Mouse (Mus musculus): ENCODE measurements around the gene Angptl4. TPM values are rescaled to one million over a fixed set of nuclear protein-coding genes. Genes with fewer than 3 reads are reported as not detected.

The Angptl4 gene
- total RNA-seq, 2 experiments from 2014 or later, result 29.1 to 35.0 TPM

DNA sequence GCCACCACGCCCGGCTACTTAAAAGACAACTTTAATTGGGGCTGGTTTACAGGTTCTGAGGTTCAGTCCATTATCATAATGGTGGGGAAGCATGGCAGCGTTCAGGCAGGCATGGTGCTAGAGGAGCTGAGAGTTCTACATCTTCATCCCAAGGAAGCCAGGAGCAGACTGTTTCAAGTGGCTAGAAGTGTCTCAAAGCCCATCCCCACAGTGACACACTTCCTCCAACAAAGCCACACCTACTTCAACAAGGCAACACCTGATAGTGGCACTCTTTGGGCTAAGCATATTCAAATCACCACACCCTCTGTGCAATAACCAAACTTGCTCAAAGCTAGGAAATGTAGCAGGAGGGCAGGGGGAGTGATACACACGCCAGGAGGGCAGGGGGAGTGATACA lies 22.6 kb upstream of the Angptl4 start:
- DNase-seq, result no peak

GRCm38 (mm10) chr17:33802221-33802620 lies 20.6 kb upstream of the Angptl4 start:
- DNase-seq, result no peak

DNA sequence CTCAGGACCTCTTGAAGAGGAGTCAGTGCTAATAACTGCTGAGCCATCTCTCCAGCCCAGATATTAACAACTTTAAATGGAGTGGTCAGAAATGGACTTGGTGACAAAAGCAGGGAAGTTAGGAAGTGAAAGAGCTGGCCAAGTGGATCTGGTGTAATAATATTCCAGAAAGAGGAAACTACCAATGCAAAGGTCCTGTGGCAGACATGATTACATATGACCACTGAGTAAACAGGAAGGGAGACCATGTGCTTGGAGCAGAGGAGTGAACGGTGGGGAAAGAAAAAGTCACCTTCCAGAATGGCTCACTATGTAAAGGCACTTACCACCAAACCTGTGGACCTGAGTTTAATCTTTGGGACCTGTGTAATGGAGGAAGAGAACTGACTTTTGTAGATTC lies 17.6 kb upstream of the Angptl4 start:
- DNase-seq, result no peak

DNA sequence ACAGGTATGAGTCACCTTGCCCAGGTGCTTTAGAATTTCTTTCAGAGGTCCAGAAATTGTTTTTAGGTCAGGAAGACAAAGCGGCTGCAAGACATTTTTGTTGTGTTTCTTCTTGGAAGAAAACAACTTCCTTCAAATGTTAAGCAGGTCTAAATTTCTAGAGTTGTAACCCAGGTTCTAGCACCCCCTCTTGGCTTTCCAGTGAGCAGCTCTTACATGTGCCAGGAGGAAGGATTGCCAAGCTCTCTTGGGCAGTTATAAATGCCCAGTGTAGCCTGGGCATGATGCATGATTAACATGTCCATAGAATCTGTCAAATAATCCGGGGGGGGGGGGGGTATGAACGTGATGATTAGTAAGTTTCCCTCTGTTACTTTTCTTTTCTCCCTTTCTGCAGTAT lies 16.7 kb upstream of the Angptl4 start:
- DNase-seq, result peak; percentile 50

DNA sequence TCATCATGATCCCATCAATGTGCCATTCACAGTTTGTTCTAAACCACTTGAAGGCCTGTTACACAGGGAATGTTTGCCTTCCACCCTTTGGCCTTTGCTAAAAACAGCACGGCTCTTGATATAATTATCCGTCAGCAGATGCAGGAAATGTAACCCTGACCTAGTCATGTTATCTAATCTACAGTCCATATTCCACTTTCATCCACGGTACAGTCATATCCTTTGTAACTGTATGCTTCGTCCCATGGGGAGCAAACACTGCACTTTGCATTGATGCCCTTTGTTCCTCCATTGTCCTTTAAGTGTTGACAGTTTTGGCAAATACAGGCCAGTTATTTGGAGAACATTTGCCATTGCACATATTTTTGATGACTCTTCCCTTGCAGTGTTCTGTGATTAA lies 7.1 kb upstream of the Angptl4 start:
- DNase-seq, result no peak

DNA sequence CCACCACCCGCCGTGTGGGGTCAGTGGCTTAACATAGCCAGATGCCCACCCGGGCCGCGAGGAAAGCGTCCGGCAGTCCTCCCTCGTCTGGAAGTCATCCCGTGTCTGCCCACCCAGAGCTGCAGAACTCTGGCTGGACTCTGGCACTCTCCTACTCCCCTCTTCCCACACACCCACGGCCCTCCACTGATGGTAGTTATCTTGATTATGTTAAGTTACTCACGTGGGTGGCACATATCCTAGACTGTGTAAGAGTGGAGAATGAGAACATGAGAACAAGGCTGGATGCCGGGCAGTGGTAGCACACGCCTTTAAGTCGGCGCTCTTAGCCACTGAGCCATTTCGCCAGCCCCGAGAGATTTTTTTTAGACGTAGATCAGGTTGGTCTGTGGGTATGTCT lies 4.7 kb upstream of the Angptl4 start:
- DNase-seq, result no peak

- DNase-seq, result no peak
Observed at GRCm38 (mm10) chr17:33784939-33785338, 3.3 kb upstream of the Angptl4 start.

DNA sequence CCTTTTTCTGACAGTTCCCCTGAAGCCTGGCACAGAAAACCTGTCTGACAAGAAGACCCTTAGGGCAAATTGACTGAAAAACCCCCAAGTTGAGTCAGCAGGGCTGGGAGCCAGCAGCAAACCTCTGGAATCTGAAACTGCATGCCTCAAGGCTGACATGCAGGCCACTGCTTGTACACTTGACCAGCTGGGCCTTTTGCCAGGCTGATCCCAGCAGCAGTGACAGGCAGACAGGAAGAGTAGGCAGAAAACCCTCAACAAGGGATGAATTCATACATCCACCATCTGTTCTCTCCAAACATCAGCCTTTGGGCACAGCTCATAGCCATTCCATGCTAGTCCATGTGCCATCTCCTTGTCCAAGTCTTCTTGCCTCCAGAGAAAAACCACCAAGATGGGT lies 1.8 kb upstream of the Angptl4 start:
- peak; percentile 92 for DNase-seq

GRCm38 (mm10) chr17:33782067-33782466 lies 437 bp upstream of the Angptl4 start:
- DNase-seq, result peak; percentile 37

DNA sequence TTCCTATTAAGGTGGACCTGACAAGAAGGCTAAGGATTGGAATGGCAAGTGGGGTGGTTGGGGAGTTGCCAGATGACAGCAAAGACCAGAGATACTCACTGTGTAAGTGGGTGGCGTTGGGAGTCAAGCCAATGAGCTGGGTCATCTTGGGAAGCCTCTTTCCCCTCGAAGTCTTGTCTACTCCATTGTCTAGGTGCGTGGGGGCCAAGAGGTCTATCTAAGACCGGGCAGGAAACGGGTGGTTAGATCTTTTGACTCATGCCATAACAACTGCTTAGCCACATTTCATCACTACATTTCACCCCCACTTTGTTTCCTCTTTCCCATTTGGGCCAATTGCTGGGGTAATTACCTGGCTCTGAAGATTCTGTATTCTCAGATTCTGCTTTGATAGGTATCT lies 1.2 kb downstream of the Angptl4 start:
- DNase-seq, result peak; percentile 81

GRCm38 (mm10) chr17:33779967-33780295 lies 1.7 kb downstream of the Angptl4 start:
- DNase-seq, result no peak

DNA sequence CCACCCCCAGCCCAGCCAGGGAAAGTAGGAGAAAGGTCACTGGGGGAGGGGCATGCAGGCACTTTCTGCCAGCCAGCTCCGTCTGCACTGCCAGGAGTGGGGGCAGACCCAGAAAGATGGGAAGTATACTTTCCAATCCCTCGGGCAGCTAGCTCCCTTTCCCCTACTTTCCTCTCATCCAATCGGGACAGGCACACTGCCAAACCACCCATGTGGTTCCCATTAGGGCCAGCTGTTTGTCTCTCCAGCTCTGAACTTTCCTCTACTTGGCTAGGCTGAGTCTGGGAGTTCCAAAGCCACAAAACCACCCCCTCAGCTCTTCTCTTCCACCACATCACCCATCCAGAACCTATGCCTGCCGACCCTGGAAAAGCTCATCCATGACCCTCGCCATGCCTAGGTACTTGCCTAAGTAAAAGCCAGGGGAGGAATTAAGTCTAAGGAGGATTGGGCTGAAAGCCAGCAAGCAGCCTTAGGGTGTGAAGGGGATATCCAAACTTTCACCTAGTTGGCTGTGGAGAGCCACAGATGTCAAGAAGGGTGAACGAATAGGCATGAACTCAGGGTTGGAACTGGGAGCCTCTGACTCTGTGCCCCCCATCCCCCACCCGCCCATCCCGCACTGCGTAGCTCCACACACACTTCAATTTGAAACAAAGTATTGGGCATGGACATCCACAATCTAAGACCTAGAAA lies 2.2 kb downstream of the Angptl4 start:
- peak; percentile 99 for DNase-seq

GRCm38 (mm10) chr17:33775287-33775686 lies 6.3 kb downstream of the Angptl4 start:
- DNase-seq, result no peak

DNA sequence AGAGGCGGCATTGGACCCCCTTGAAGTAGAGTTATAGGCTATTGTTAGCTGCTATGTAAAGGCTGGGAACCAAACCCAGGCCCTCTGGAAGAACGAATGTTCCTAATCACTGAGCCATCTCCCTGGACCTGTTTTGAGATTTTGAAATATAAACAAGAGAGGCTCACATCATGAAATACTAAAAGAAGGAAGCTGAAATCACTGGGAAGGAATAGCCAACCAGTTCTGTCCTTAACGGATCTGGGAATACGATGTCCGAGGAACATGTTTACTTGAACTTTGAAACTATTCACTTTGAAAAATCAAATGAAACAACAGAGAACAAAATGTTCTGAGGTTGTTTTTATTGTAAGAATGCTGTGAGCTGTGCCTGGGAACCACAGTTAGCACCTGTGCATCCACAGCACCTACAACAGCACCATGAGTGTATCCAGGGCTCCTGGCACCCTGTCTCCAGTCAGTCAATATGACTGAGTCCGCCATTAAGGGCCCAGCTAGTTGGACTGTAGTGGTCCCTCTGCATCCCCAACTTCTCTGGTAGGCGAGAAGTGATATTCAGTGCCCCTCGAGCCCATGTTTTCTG lies 7.0 kb downstream of the Angptl4 start:
- no peak for DNase-seq

- DNase-seq, result no peak
Observed at GRCm38 (mm10) chr17:33773871-33774572, 7.6 kb downstream of the Angptl4 start.

- no peak for DNase-seq
Observed at GRCm38 (mm10) chr17:33773426-33773825, 8.2 kb downstream of the Angptl4 start.

- DNase-seq, result no peak
Observed at GRCm38 (mm10) chr17:33771617-33772016, 10.0 kb downstream of the Angptl4 start.

DNA sequence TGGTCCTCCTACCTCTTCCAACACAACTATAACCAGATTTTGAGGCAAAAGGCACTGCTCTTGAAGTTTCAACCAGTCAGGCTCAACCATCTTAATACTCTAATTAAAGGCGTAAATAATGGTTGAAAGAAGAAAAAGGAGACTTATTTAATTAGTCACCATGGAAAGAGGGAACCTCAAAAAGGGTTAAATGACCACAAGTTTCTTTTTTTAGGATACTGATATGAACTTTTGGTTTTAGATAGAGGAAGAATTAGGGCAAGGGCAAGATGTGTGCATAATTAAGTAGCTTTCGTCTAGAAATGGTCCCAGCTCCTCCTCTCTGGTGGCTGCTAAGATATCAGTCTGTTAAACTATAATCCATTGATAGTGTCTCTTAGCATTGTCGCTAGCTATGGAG lies 15.2 kb downstream of the Angptl4 start:
- no peak for DNase-seq

DNA sequence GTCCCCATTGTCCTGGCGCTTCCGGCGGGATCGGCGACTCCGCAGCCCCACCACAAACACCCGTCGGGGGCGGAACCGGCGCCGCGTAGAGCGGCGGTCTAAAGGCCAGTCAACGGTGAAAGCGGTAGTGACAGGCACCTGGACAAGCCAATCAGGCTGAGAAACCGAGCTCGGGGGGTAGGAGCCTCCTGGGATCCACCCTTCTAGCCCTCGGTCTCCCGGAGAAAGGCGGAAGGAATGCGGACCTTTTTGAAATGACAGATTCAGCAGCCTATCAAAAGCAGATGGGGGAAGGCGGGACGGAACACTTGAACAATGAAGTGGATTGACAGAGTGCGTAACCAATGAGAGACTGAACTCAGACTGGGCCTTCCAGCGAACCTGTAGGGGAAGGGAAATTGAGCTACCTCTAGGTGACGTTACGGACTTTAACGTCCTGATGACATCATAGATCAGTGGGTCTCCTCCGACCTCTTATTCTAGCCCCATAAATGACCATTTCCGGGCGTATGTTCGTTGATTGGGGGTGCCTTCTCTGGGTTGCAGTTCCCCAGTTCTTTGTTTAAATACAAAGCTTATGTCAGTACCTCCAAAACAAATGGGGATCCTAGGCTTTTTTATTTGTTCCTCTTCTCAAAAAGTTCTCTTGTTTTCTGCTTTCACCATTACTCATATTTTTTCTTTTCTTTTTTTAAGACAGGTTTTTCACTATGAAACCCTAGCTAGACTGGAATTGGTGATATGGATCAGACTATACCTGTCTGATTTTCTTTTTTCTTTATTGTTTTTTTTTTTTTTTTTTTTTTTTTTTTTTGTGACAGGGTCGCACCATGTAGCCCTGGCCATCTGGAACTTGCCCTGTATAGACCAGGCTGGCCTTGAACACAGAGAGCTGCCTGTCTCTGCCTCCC lies 21.1 kb downstream of the Angptl4 start, which contains the start of gene Rab11b:
TSS of gene Rab11b (minus strand) at position 276 of the 911 bp plus-strand sequence.
- peak; percentile 100 for DNase-seq

GRCm38 (mm10) chr17:33759767-33760254 lies 21.8 kb downstream of the Angptl4 start:
- peak; percentile 98 for DNase-seq

DNA sequence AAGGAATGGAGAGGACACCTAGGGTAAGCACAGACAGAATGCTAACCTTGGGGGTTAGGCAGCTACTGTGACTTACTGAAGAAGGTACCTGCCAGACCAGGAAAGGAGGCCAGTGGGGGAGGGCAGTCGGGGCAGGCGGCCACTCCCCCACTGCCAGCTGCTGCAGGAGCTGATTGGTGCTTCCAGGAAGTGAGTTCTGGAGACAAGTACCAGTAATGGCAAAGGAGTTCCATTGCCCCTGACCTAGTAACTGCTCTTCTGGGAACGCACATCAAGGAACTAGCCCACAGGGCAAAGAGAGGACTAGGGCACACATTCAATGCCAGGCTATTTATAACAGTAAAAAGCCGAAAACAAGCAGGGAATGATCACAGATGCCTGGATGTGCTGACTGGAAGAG lies 24.4 kb downstream of the Angptl4 start:
- DNase-seq, result no peak

GRCm38 (mm10) chr17:33756108-33756790 lies 25.4 kb downstream of the Angptl4 start:
- no peak for DNase-seq

Measured in heart, postnatal 4 days (tissue).